Mouse (Mus musculus): ENCODE data around the gene Shq1. TPM values are rescaled to one million over a fixed set of nuclear protein-coding genes. Genes with fewer than 3 reads are reported as not detected.

Gene Shq1
- polyA plus RNA-seq, 1 experiment: 6.0 TPM

- no peak for DNase-seq (ENCODE audit: low read depth)
- TF ChIP-seq CTCF (IDR thresholded peaks at IDR 0.05; ENCODE audit: borderline replicate concordance, extremely low read depth, insufficient read depth, insufficient read length) (no peak), POLR2A (IDR thresholded peaks at IDR 0.05; ENCODE audit: borderline replicate concordance, extremely low read depth, insufficient read depth, insufficient read length, poor library complexity, severe bottlenecking) (no peak)
Observed at GRCm38 (mm10) chr6:100705366-100705811, 34.4 kb upstream of the Shq1 start.

GRCm38 (mm10) chr6:100704574-100705365, 33.8 kb upstream of the Shq1 start, which contains the start of gene Gxylt2:
Gene Gxylt2, plus strand, starts transcription at chr6:100704734.
- DNase-seq (ENCODE audit: low read depth): peak; percentile 74
- peak; percentile 38; the same call in 1 of the 2 replicates for TF ChIP-seq POLR2A (IDR thresholded peaks at IDR 0.05; ENCODE audit: borderline replicate concordance, extremely low read depth, insufficient read depth, insufficient read length, poor library complexity, severe bottlenecking)
- TF ChIP-seq CTCF (IDR thresholded peaks at IDR 0.05; ENCODE audit: borderline replicate concordance, extremely low read depth, insufficient read depth, insufficient read length): no peak

GRCm38 (mm10) chr6:100704197-100704573, 33.2 kb upstream of the Shq1 start:
- DNase-seq (ENCODE audit: low read depth): no peak
- no peak for TF ChIP-seq CTCF (IDR thresholded peaks at IDR 0.05; ENCODE audit: borderline replicate concordance, extremely low read depth, insufficient read depth, insufficient read length)
- no peak for TF ChIP-seq POLR2A (IDR thresholded peaks at IDR 0.05; ENCODE audit: borderline replicate concordance, extremely low read depth, insufficient read depth, insufficient read length, poor library complexity, severe bottlenecking)

- no peak for TF ChIP-seq CTCF (IDR thresholded peaks at IDR 0.05; ENCODE audit: borderline replicate concordance, extremely low read depth, insufficient read depth, insufficient read length)
- TF ChIP-seq POLR2A (IDR thresholded peaks at IDR 0.05; ENCODE audit: borderline replicate concordance, extremely low read depth, insufficient read depth, insufficient read length, poor library complexity, severe bottlenecking): no peak
- peak; percentile 56 for DNase-seq (ENCODE audit: low read depth)
Observed at GRCm38 (mm10) chr6:100700774-100701173, 29.8 kb upstream of the Shq1 start.

GRCm38 (mm10) chr6:100699986-100700385, 29.0 kb upstream of the Shq1 start:
- DNase-seq (ENCODE audit: low read depth): no peak
- TF ChIP-seq POLR2A (IDR thresholded peaks at IDR 0.05; ENCODE audit: borderline replicate concordance, extremely low read depth, insufficient read depth, insufficient read length, poor library complexity, severe bottlenecking) (no peak), CTCF (IDR thresholded peaks at IDR 0.05; ENCODE audit: borderline replicate concordance, extremely low read depth, insufficient read depth, insufficient read length) (no peak)

- DNase-seq (ENCODE audit: low read depth): no peak
- no peak for TF ChIP-seq CTCF (IDR thresholded peaks at IDR 0.05; ENCODE audit: borderline replicate concordance, extremely low read depth, insufficient read depth, insufficient read length)
Observed at GRCm38 (mm10) chr6:100686341-100686740, 15.4 kb upstream of the Shq1 start.

- TF ChIP-seq POLR2A (IDR thresholded peaks at IDR 0.05; ENCODE audit: borderline replicate concordance, extremely low read depth, insufficient read depth, insufficient read length, poor library complexity, severe bottlenecking) (no peak), CTCF (IDR thresholded peaks at IDR 0.05; ENCODE audit: borderline replicate concordance, extremely low read depth, insufficient read depth, insufficient read length) (no peak)
- no peak for DNase-seq (ENCODE audit: low read depth)
Observed at GRCm38 (mm10) chr6:100678636-100679035, 7.7 kb upstream of the Shq1 start.

GRCm38 (mm10) chr6:100676461-100676860, 5.5 kb upstream of the Shq1 start:
- no peak for DNase-seq (ENCODE audit: low read depth)
- no peak for TF ChIP-seq CTCF (IDR thresholded peaks at IDR 0.05; ENCODE audit: borderline replicate concordance, extremely low read depth, insufficient read depth, insufficient read length)
- TF ChIP-seq POLR2A (IDR thresholded peaks at IDR 0.05; ENCODE audit: borderline replicate concordance, extremely low read depth, insufficient read depth, insufficient read length, poor library complexity, severe bottlenecking): no peak

GRCm38 (mm10) chr6:100674974-100675373, 4.0 kb upstream of the Shq1 start:
- DNase-seq (ENCODE audit: low read depth): peak; percentile 62
- TF ChIP-seq POLR2A (IDR thresholded peaks at IDR 0.05; ENCODE audit: borderline replicate concordance, extremely low read depth, insufficient read depth, insufficient read length, poor library complexity, severe bottlenecking): no peak
- peak; percentile 24; the same call in 1 of the 2 replicates for TF ChIP-seq CTCF (IDR thresholded peaks at IDR 0.05; ENCODE audit: borderline replicate concordance, extremely low read depth, insufficient read depth, insufficient read length)

- no peak for DNase-seq (ENCODE audit: low read depth)
Observed at GRCm38 (mm10) chr6:100671401-100671800, 444 bp upstream of the Shq1 start.

GRCm38 (mm10) chr6:100670370-100670841, 551 bp downstream of the Shq1 start:
- peak; percentile 45 for DNase-seq (ENCODE audit: low read depth)
- TF ChIP-seq CTCF (IDR thresholded peaks at IDR 0.05; ENCODE audit: borderline replicate concordance, extremely low read depth, insufficient read depth, insufficient read length) (no peak), POLR2A (IDR thresholded peaks at IDR 0.05; ENCODE audit: borderline replicate concordance, extremely low read depth, insufficient read depth, insufficient read length, poor library complexity, severe bottlenecking) (no peak)

More at GRCm38 (mm10) chr6:100671401-100671800, 444 bp upstream of the Shq1 start:
- TF ChIP-seq CTCF (IDR thresholded peaks at IDR 0.05; ENCODE audit: borderline replicate concordance, extremely low read depth, insufficient read depth, insufficient read length): no peak
- no peak for TF ChIP-seq POLR2A (IDR thresholded peaks at IDR 0.05; ENCODE audit: borderline replicate concordance, extremely low read depth, insufficient read depth, insufficient read length, poor library complexity, severe bottlenecking)

- TF ChIP-seq POLR2A (IDR thresholded peaks at IDR 0.05; ENCODE audit: borderline replicate concordance, extremely low read depth, insufficient read depth, insufficient read length, poor library complexity, severe bottlenecking): no peak
- TF ChIP-seq CTCF (IDR thresholded peaks at IDR 0.05; ENCODE audit: borderline replicate concordance, extremely low read depth, insufficient read depth, insufficient read length): no peak
- DNase-seq (ENCODE audit: low read depth): no peak
Observed at GRCm38 (mm10) chr6:100668858-100669257, 2.1 kb downstream of the Shq1 start.
